Comparison of ENCODE assay signal across 8 mouse cellular contexts in the genomic region with DNA sequence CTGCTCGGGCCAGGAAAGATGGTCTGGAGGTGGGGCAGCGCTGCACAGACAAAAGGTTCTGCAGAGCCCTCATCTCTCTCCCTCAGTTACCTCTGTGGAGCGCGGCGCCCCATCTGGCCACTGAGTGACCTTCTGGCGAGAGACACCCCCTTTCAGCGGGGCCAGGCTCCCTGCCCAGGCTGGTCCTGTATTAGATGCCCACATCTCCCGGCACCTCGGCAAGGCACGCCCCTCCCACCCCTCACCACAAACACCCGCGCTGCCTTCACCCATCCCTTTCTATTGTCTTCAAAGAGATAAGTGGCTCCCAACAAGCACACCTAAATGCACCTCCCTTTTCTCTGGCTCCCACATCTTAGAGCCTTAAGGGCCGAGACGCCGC.
DNase-seq lines count a peak whose midpoint lies in the region; ATAC-seq lines count a peak whose summit lies in the region.

No protein-coding gene starts in this region.

- H3K4me1 ChIP-seq in forebrain, embryonic 13.5 days, result peaks cover 17% of the 10 kb centered on the region
- no peaks in the 10 kb centered on the region for H3K4me1 ChIP-seq in liver, embryonic 15.5 days (replicated peaks)
- H3K4me1 ChIP-seq in stomach, embryonic 16.5 days (ENCODE audit: control insufficient read depth, insufficient read depth, low read length), result no peaks in the 10 kb centered on the region

- no peaks in the 10 kb centered on the region for H3K9me3 ChIP-seq in forebrain, embryonic 13.5 days (replicated peaks)
- no peaks in the 10 kb centered on the region for H3K9me3 ChIP-seq in liver, embryonic 15.5 days (replicated peaks)
- H3K9me3 ChIP-seq in stomach, embryonic 16.5 days (replicated peaks; ENCODE audit: control insufficient read depth, low read length), result no peaks in the 10 kb centered on the region

- H3K27me3 ChIP-seq in forebrain, embryonic 13.5 days, result peaks cover 8% of the 10 kb centered on the region
- H3K27me3 ChIP-seq in liver, embryonic 15.5 days, result peaks cover 43% of the 10 kb centered on the region
- peaks cover 27% of the 10 kb centered on the region for H3K27me3 ChIP-seq in stomach, embryonic 16.5 days (ENCODE audit: control insufficient read depth, insufficient read depth, low read length)

- no peaks in the 10 kb centered on the region for H3K36me3 ChIP-seq in forebrain, embryonic 13.5 days (ENCODE audit: poor library complexity, severe bottlenecking)
- H3K36me3 ChIP-seq in liver, embryonic 15.5 days (replicated peaks), result no peaks in the 10 kb centered on the region
- H3K36me3 ChIP-seq in stomach, embryonic 16.5 days (ENCODE audit: control insufficient read depth, insufficient read depth, low read length), result no peaks in the 10 kb centered on the region

- peak overlapping the region; percentile 83 for H3K27ac ChIP-seq in forebrain, embryonic 13.5 days
- no peak overlapping the region for H3K27ac ChIP-seq in liver, embryonic 15.5 days (replicated peaks)
- H3K27ac ChIP-seq in stomach, embryonic 16.5 days (ENCODE audit: low read length), result no peak overlapping the region

- H3K4me3 ChIP-seq in forebrain, embryonic 13.5 days, result peak overlapping the region; percentile 68
- no peak overlapping the region for H3K4me3 ChIP-seq in liver, embryonic 15.5 days (replicated peaks)
- peak overlapping the region; percentile 55 for H3K4me3 ChIP-seq in stomach, embryonic 16.5 days (replicated peaks; ENCODE audit: low read length)

- peak overlapping the region; percentile 81 for H3K9ac ChIP-seq in forebrain, embryonic 13.5 days
- no peak overlapping the region for H3K9ac ChIP-seq in liver, embryonic 15.5 days
- H3K9ac ChIP-seq in stomach, embryonic 16.5 days (ENCODE audit: low read length), result no peak overlapping the region; the same call in 1 of the 2 replicates

- H3K4me2 ChIP-seq in forebrain, embryonic 13.5 days, result peak overlapping the region; percentile 91
- H3K4me2 ChIP-seq in liver, embryonic 15.5 days, result 0 out of 2 replicates have a peak overlapping the region, but pooled peaks have one; percentile 41
- peak overlapping the region; percentile 80 for H3K4me2 ChIP-seq in stomach, embryonic 16.5 days (ENCODE audit: low read depth, low read length)

- DNase-seq in kidney, postnatal 10 days, result peak; percentile 6
- DNase-seq in kidney, adult 18-20 months, result no peak
- DNase-seq in cerebellum, adult 18-20 months, result peak; percentile 87 to 91
- no peak for DNase-seq in lung, postnatal 4 days
- DNase-seq in lung, adult 18-20 months, result no peak

- peak; percentile 62 for ATAC-seq in forebrain, embryonic 13.5 days
- ATAC-seq in liver, embryonic 15.5 days (ENCODE audit: insufficient read depth), result no peak
- no peak for ATAC-seq in stomach, embryonic 16.5 days (ENCODE audit: insufficient read depth, low FRiP score)

- 1% methylated on average over 15 of the region's 15 CpGs for WGBS in forebrain, embryonic 13.5 days
- WGBS in liver, embryonic 15.5 days (ENCODE audit: insufficient replicate concordance), result 2% methylated on average over 15 of the region's 15 CpGs
- 3% methylated on average over 15 of the region's 15 CpGs for WGBS in stomach, embryonic 16.5 days

Comparison
In these comparisons a context has a peak if more than half of its experiments do, and no peak if none do; other contexts are left out.
1. DNase-seq: peak in kidney, postnatal 10 days (single experiment) and cerebellum, adult 18-20 months (2 of 2); none in kidney, adult 18-20 months (single experiment), lung, postnatal 4 days (0 of 2) and lung, adult 18-20 months (0 of 2).
2. H3K4me2 ChIP-seq: peak in every context shown above with its lines; median percentile 91 in forebrain, embryonic 13.5 days; 80 in stomach, embryonic 16.5 days; 41 in liver, embryonic 15.5 days.